Mouse (Mus musculus) stomach, postnatal 0 days (tissue): ENCODE data around the gene Bcl7b. TPM values are rescaled to one million over a fixed set of nuclear protein-coding genes. Genes with fewer than 3 reads are reported as not detected.

Experiments
- ATAC-seq: fragments of 200-750 bp; cut with Nextera tagmentation; 2 replicates; pipeline ENCODE4 v1.8.0; 2017; ENCODE audit not compliant: low FRiP score, low TSS enrichment
- DNase-seq: peaks from one replicate; pipeline ENCODE4 v3.0.0-alpha.2; 2016; ENCODE audit warnings: low spot score
- H3K27ac ChIP-seq: fragments of 300-500 bp; sonication (generic); replicated peaks from 2 replicates; pipeline ENCODE4 v1.5.1; 2014; ENCODE audit warnings: mild to moderate bottlenecking, control low read depth
- H3K27me3 ChIP-seq: fragments of 300-500 bp; sonication (generic); 2 replicates; pipeline ENCODE4 v1.6.1; 2014; ENCODE audit warnings: low read length; ENCODE audit not compliant: control insufficient read depth, insufficient read depth
- H3K36me3 ChIP-seq: fragments of 300-500 bp; sonication (generic); 2 replicates; pipeline ENCODE4 v1.6.1; 2014; ENCODE audit warnings: low read length, mixed read lengths; ENCODE audit not compliant: control insufficient read depth, insufficient read depth
- H3K4me1 ChIP-seq: fragments of 300-500 bp; sonication (generic); replicated peaks from 2 replicates; pipeline ENCODE4 v1.6.1; 2014; ENCODE audit warnings: antibody characterized with exemption; ENCODE audit not compliant: control insufficient read depth, insufficient read depth
- H3K4me2 ChIP-seq: fragments of 300-500 bp; sonication (generic); replicated peaks from 2 replicates; pipeline ENCODE4 v1.6.1; 2014; ENCODE audit warnings: low read depth, mild to moderate bottlenecking, control low read depth, moderate library complexity
- H3K4me3 ChIP-seq: fragments of 300-500 bp; sonication (generic); 2 replicates; pipeline ENCODE4 v1.5.1; 2014; ENCODE audit warnings: low read depth, low read length, control low read depth
- H3K9ac ChIP-seq: fragments of 300-500 bp; sonication (generic); 2 replicates; pipeline ENCODE4 v1.6.1; 2014; ENCODE audit warnings: mild to moderate bottlenecking, low read length, control low read depth, mixed read lengths
- H3K9me3 ChIP-seq: fragments of 300-500 bp; sonication (generic); 2 replicates; pipeline ENCODE4 v1.6.1; 2016; ENCODE audit warnings: low read length; ENCODE audit not compliant: control insufficient read depth
- CTCF ChIP-seq: IDR thresholded peaks from 2 replicates; pipeline ENCODE4 v1.5.1; 2016; ENCODE audit warnings: antibody characterized with exemption, low read depth, mild to moderate bottlenecking, moderate library complexity
- EP300 ChIP-seq: optimal IDR thresholded peaks from 2 replicates; pipeline ENCODE3; 2016; ENCODE audit warnings: antibody characterized with exemption
- WGBS: fragments of 180-500 bp; shearing (Covaris S2); extraction: QIAGEN DNeasy Blood & Tissue Kit; methylation state at CpG from one replicate; pipeline ENCODE4 v1.1.7; 2014; 5-methylcytosine and 5-hydroxymethylcytosine counted together
- polyA plus RNA-seq: library from polyadenylated mRNA; unstranded; fragments of >200 nt; fragmentation: Nextera tagmentation; extraction: Ambion mirVana; gene quantifications from 2 replicates; pipeline ENCODE4 v1.2.1, GENCODE M21; 2015

The Bcl7b gene
- polyA plus RNA-seq, 1 experiment from 2014 or later = 50.4 TPM

DNA sequence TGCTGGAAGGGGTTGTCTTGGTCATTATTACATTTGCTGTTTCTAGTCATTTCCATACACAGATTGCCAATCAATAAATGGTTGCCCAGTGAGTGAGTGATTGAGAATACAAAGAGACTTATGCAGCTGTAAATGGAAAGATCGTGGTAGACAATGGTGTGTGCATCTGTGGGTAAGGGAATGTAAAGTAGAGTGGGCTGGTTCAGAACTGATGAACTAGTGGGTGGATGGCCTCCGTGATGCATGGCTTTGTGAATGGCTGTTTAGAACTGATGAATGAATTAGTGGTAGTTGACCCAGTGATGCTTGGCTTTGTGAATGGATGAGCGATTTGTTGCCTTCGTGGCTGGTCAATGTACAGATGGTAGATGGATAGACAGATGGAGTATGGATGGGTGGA lies 38.3 kb upstream of the Bcl7b start:
- 0 out of 2 replicates have a peak, but pooled peaks cover 2% of the 10 kb centered on the region for H3K4me1 ChIP-seq
- H3K9ac ChIP-seq = no peak overlapping the region
- DNase-seq (no peak), ATAC-seq (no peak)
- TF ChIP-seq CTCF (no peak), EP300 (no peak)
- no peak overlapping the region for H3K4me2 ChIP-seq
- H3K27ac ChIP-seq = no peak overlapping the region
- no peak overlapping the region for H3K4me3 ChIP-seq
- WGBS = 82% methylated on average over 4 of the region's 4 CpGs
- no peaks in the 10 kb centered on the region for H3K9me3 ChIP-seq
- H3K27me3 ChIP-seq = no peaks in the 10 kb centered on the region
- H3K36me3 ChIP-seq = no peaks in the 10 kb centered on the region

DNA sequence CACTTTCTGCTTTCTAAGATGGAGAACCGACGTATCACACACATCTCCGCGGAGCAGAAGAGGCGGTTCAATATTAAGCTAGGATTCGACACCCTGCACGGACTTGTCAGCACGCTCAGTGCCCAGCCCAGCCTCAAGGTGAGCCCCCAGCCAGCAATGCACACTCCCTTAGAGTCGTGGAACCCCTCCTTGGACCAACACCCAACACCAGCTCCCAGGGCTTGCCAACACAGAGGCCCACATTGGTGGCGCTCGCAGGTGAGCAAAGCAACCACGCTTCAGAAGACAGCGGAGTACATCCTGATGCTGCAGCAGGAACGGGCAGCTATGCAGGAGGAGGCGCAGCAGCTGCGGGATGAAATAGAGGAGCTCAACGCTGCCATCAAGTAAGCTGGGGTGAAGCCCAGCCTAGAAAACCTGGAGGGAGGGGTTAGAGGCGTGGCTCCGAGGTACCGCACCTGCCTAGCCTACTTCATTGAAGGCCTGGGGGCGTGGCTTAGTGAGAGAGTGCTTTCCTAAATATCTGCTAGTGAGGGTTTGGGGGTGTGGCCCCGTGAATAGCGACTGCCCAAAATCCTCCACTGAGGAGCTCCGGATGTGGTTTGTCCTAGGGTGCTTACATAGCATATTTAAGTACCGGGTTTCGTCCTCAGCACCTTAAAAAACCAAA lies 34.2 kb upstream of the Bcl7b start:
- WGBS = 4% methylated on average over 26 of the region's 26 CpGs
- peak; percentile 58; the same call in 1 of the 2 replicates for ATAC-seq
- no peaks in the 10 kb centered on the region for H3K9me3 ChIP-seq
- H3K4me3 ChIP-seq = peak overlapping the region; percentile 24
- H3K4me1 ChIP-seq = 0 out of 2 replicates have a peak, but pooled peaks cover 2% of the 10 kb centered on the region
- no peak overlapping the region for H3K9ac ChIP-seq
- H3K27me3 ChIP-seq = no peaks in the 10 kb centered on the region
- H3K36me3 ChIP-seq = no peaks in the 10 kb centered on the region
- H3K27ac ChIP-seq = no peak overlapping the region
- TF ChIP-seq CTCF (no peak), EP300 (no peak)
- H3K4me2 ChIP-seq = peak overlapping the region; percentile 50
- peak; percentile 69 for DNase-seq

DNA sequence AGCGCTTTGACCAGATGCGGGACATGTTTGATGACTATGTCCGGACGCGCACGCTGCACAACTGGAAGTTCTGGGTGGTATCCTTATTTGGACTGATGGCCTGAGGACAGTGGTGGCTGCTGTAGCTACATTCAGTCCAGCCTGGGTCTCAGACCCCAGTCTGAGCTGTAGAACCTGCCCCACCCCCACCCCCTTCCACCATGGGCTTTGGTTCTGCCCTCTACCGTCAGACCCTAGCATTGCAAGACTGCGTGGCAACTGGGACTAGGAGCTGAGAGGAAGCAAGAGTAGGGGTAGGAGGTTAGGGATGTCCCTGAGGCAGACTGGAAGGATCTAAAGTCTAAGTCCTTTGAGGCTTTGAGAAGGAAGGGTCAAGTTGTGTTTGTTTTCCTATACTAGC lies 33.5 kb upstream of the Bcl7b start:
- no peaks in the 10 kb centered on the region for H3K36me3 ChIP-seq
- H3K27ac ChIP-seq = no peak overlapping the region
- peak overlapping the region; percentile 50 for H3K4me2 ChIP-seq
- TF ChIP-seq EP300 (no peak), CTCF (peak; percentile 67)
- peak; percentile 36; the same call in 1 of the 2 replicates for ATAC-seq
- no peak overlapping the region for H3K9ac ChIP-seq
- peak; percentile 44 for DNase-seq
- no peaks in the 10 kb centered on the region for H3K27me3 ChIP-seq
- no peaks in the 10 kb centered on the region for H3K9me3 ChIP-seq
- H3K4me1 ChIP-seq = 0 out of 2 replicates have a peak, but pooled peaks cover 2% of the 10 kb centered on the region
- peak overlapping the region; percentile 24 for H3K4me3 ChIP-seq
- 6% methylated on average over 8 of the region's 8 CpGs for WGBS

DNA sequence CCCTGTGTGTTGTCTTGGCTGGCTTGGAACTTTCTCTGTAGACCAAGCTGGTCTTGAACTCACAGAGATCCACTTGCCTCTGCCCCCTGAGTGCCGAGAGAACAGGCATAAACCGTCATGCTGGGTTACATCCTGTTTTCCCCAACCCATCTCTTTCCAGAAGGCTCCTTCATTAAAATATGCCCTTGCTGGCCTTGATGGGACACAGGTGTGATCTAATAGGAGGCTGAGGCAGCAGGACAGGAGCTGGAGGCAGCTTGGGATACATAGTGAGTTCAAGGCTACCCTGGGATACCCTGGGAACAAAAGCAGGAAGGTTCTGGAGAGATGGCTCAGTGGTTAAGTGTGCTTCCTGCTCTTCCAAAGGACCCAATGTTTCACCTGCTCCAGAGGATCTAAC lies 28.2 kb upstream of the Bcl7b start:
- Histone ChIP-seq H3K9me3 (no peaks in the 10 kb centered on the region), H3K27me3 (no peaks in the 10 kb centered on the region), H3K4me1 (no peaks in the 10 kb centered on the region), H3K4me3 (no peak overlapping the region), H3K9ac (no peak overlapping the region), H3K4me2 (no peak overlapping the region), H3K27ac (no peak overlapping the region), H3K36me3 (no peaks in the 10 kb centered on the region)
- 68% methylated on average over 2 of the region's 2 CpGs for WGBS
- no peak for ATAC-seq
- TF ChIP-seq EP300 (no peak), CTCF (no peak)
- DNase-seq = no peak

DNA sequence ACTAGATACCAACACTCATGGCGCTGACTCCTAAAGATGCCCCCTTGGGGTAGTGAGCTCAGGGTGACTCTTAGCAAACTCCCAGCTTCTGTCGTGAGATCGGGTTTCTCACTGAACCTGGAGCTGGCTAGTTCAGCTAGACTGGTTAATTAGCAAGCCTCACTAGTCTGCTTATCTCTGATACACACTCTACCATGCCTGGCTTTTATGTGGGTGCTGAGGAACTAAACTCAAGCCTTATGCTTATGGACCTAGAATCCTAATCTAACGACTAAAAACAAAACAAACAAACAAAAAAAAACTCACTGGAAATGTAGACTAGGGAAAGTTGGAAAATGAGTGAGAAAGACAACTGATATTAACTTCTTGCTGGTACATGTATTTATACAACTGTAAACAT lies 23.6 kb upstream of the Bcl7b start:
- H3K27ac ChIP-seq = no peak overlapping the region
- no peaks in the 10 kb centered on the region for H3K27me3 ChIP-seq
- H3K4me2 ChIP-seq = no peak overlapping the region
- no peak overlapping the region for H3K4me3 ChIP-seq
- ATAC-seq (no peak), DNase-seq (no peak)
- no peaks in the 10 kb centered on the region for H3K36me3 ChIP-seq
- WGBS = 43% methylated on average over 4 of the region's 4 CpGs
- no peaks in the 10 kb centered on the region for H3K4me1 ChIP-seq
- H3K9me3 ChIP-seq = no peaks in the 10 kb centered on the region
- no peak overlapping the region for H3K9ac ChIP-seq
- TF ChIP-seq EP300 = no peak
- TF ChIP-seq CTCF = no peak

DNA sequence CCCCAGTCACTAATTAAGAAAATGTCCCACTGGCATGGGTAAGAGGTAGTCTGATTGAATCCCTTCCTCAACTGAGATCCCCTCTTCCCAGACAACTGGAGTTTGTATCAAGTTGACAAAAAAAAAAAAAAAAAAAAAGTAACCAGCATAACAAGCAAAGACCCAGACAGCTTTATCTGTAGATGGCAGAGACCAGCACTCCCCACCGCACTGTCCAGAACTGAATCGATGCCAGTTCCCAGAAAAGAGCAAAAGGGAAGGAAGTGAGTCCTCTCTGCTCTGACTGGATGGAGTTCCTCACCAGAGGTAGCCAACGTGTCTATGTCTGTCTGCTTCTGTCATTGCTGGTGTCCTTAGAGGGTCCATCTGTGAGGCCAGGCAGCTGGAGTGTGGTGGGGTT lies 22.6 kb upstream of the Bcl7b start:
- WGBS = 71% methylated on average over 3 of the region's 3 CpGs

More for the DNA sequence above, 22.6 kb upstream of the Bcl7b start:
- Histone ChIP-seq H3K4me1 (no peaks in the 10 kb centered on the region), H3K9ac (no peak overlapping the region), H3K27ac (no peak overlapping the region), H3K4me2 (no peak overlapping the region), H3K36me3 (no peaks in the 10 kb centered on the region), H3K9me3 (no peaks in the 10 kb centered on the region), H3K4me3 (no peak overlapping the region), H3K27me3 (no peaks in the 10 kb centered on the region)
- no peak for DNase-seq
- no peak for ATAC-seq
- TF ChIP-seq CTCF (no peak), EP300 (no peak)
